Mouse (Mus musculus) embryonic fibroblast, embryonic 13.5 days (primary cell): Measurements from ENCODE around the gene Rab40c.

Experiments used
- CTCF ChIP-seq: IDR thresholded peaks from 2 replicates; pipeline ENCODE4 v1.5.1; 2011; ENCODE audit warnings: mild to moderate bottlenecking, control low read depth, low read length, moderate library complexity, borderline replicate concordance; ENCODE audit not compliant: insufficient read depth
- POLR2A ChIP-seq: IDR thresholded peaks from 2 replicates; pipeline ENCODE4 v1.6.1; 2011; ENCODE audit warnings: low read depth, mild to moderate bottlenecking, control low read depth, low read length, moderate library complexity

- TF ChIP-seq POLR2A = no peak
- TF ChIP-seq CTCF = no peak
Measured at GRCm38 (mm10) chr17:25843122-25843521, 76.4 kb downstream of the Rab40c start.
